Mouse (Mus musculus): ENCODE data around the gene Olfr1046. TPM values are rescaled to one million over a fixed set of nuclear protein-coding genes. Genes with fewer than 3 reads are reported as not detected.

The Olfr1046 gene
- total RNA-seq (2023): not detected

GRCm38 (mm10) chr2:86219214-86219613, at the start of gene Olfr1046:
Olfr1046 (minus strand) TSS chr2:86219314.

GRCm38 (mm10) chr2:86258228-86258627, 39.1 kb upstream of the Olfr1046 start, which contains the start of gene Olfr1049:
Olfr1049 (minus strand) TSS chr2:86258328.

GRCm38 (mm10) chr2:86240189-86240588, 21.1 kb upstream of the Olfr1046 start, which contains the start of gene Olfr1048:
Olfr1048 (minus strand) TSS chr2:86240289.

GRCm38 (mm10) chr2:86231301-86231700, 12.2 kb upstream of the Olfr1046 start, which contains the start of gene Olfr1047:
Olfr1047 (minus strand) TSS chr2:86231401.

GRCm38 (mm10) chr2:86202909-86203308, 16.2 kb downstream of the Olfr1046 start, which contains the start of gene Olfr1045:
Olfr1045 (minus strand) TSS chr2:86203009.

GRCm38 (mm10) chr2:86185583-86185982, 33.5 kb downstream of the Olfr1046 start, which contains the start of gene Olfr52:
Olfr52 (minus strand) TSS chr2:86185683.

GRCm38 (mm10) chr2:86177720-86178119, 41.4 kb downstream of the Olfr1046 start, which contains the start of gene Olfr1044:
Olfr1044 (minus strand) TSS chr2:86177820.

GRCm38 (mm10) chr2:86167422-86167821, 51.7 kb downstream of the Olfr1046 start, which contains the start of gene Olfr1043:
Olfr1043 (minus strand) TSS chr2:86167522.

Other genes starting within 250 kb of the Olfr1046 start
- not detected for gene Olfr1029, start 245.4 kb downstream of the Olfr1046 start, total RNA-seq (2023)
- gene Olfr1030, start 240.0 kb downstream of the Olfr1046 start, total RNA-seq (2023): not detected
- gene Olfr1031, start 229.0 kb downstream of the Olfr1046 start, total RNA-seq (2023): not detected
- gene Olfr1032, start 213.8 kb downstream of the Olfr1046 start, total RNA-seq (2023): not detected
- gene Olfr1033, start 198.7 kb downstream of the Olfr1046 start, total RNA-seq (2023): not detected
- gene Olfr1034, start 173.5 kb downstream of the Olfr1046 start, total RNA-seq (2023): not detected
- gene Olfr1036, start 145.3 kb downstream of the Olfr1046 start, total RNA-seq (2023): not detected
- gene Olfr1037, start 131.9 kb downstream of the Olfr1046 start, total RNA-seq (2023): not detected
- not detected for gene Olfr1039, start 83.4 kb downstream of the Olfr1046 start, total RNA-seq (2023)
- gene Olfr1040, start 72.6 kb downstream of the Olfr1046 start, total RNA-seq (2023): not detected
- not detected for gene Olfr1042, start 57.5 kb downstream of the Olfr1046 start, total RNA-seq (2023)
- not detected for gene Olfr1043, start 51.8 kb downstream of the Olfr1046 start, total RNA-seq (2023)
- gene Olfr1044, start 41.5 kb downstream of the Olfr1046 start, total RNA-seq (2023): not detected
- gene Olfr52, start 33.6 kb downstream of the Olfr1046 start, total RNA-seq (2023): not detected
- not detected for gene Olfr1045, start 16.3 kb downstream of the Olfr1046 start, total RNA-seq (2023)
- gene Olfr1047, start 12.1 kb upstream of the Olfr1046 start, total RNA-seq (2023): not detected
- gene Olfr1048, start 21.0 kb upstream of the Olfr1046 start, total RNA-seq (2023): not detected
- not detected for gene Olfr1049, start 39.0 kb upstream of the Olfr1046 start, total RNA-seq (2023)
- gene Olfr1051, start 59.8 kb upstream of the Olfr1046 start, total RNA-seq (2023): not detected
- not detected for gene Olfr1052, start 73.1 kb upstream of the Olfr1046 start, total RNA-seq (2023)
- not detected for gene Olfr1053, start 96.0 kb upstream of the Olfr1046 start, total RNA-seq (2023)
- gene Olfr1054, start 116.1 kb upstream of the Olfr1046 start, total RNA-seq (2023): not detected
- gene Olfr1055, start 131.0 kb upstream of the Olfr1046 start, total RNA-seq (2023): not detected
- gene Olfr1056, start 143.2 kb upstream of the Olfr1046 start, total RNA-seq (2023): not detected
- gene Olfr1057, start 159.1 kb upstream of the Olfr1046 start, total RNA-seq (2023): not detected
- not detected for gene Olfr1058, start 169.2 kb upstream of the Olfr1046 start, total RNA-seq (2023)
- not detected for gene Olfr1061, start 194.7 kb upstream of the Olfr1046 start, total RNA-seq (2023)
- gene Olfr1062, start 207.4 kb upstream of the Olfr1046 start, total RNA-seq (2023): not detected
- not detected for gene Olfr1065, start 231.3 kb upstream of the Olfr1046 start, total RNA-seq (2023)
- gene Olfr1066, start 237.0 kb upstream of the Olfr1046 start, total RNA-seq (2023): not detected